ENCODE assay signal across 33 mouse cellular contexts in genomic region chr6:129381736-129382135, GRCm38 (mm10). TPM values are rescaled to one million over a fixed set of nuclear protein-coding genes. Genes with fewer than 3 reads are reported as not detected.
DNase-seq lines count a peak whose midpoint lies in the region; ATAC-seq and TF ChIP-seq lines count a peak whose summit lies in the region.
"Had no signal": no experiment of that assay in that cellular context is flagged by ENCODE, and none has a peak within 500 bp of the region (broad histone marks: within the 10 kb centered on the region; RNA-seq: fewer than 3 reads in every experiment).

No protein-coding gene starts in this region.

- H3K4me3 ChIP-seq in kidney, adult 2 months (ENCODE audit: insufficient read depth, low read depth, low read length), result no peak overlapping the region
- H3K4me3 ChIP-seq in liver, adult 2 months (ENCODE audit: insufficient read depth, low read depth, low read length), result no peak overlapping the region
- no peak overlapping the region for H3K4me3 ChIP-seq in liver, embryonic 11.5 days (ENCODE audit: low read depth, low read length)
- no peak overlapping the region for H3K4me3 ChIP-seq in intestine, embryonic 15.5 days (replicated peaks)
- H3K4me3 ChIP-seq: forebrain, embryonic 10.5 days; forebrain, embryonic 13.5 days; heart, adult 2 months; heart, embryonic 10.5 days; heart, embryonic 13.5 days; hindbrain, embryonic 12.5 days; hindbrain, embryonic 15.5 days had no signal

- ATAC-seq in liver, embryonic 11.5 days (replicated peaks; ENCODE audit: low FRiP score), result no peak
- ATAC-seq in intestine, embryonic 15.5 days, result peak; percentile 54
- ATAC-seq: forebrain, embryonic 13.5 days; forebrain, embryonic 16.5 days; Patski had no signal

- no peaks in the 10 kb centered on the region for H3K9me3 ChIP-seq in liver, embryonic 11.5 days (ENCODE audit: control insufficient read depth, low read length)
- H3K9me3 ChIP-seq in intestine, embryonic 15.5 days, result no peaks in the 10 kb centered on the region
- H3K9me3 ChIP-seq: forebrain, embryonic 10.5 days; forebrain, embryonic 13.5 days; G1E; heart, embryonic 10.5 days; heart, embryonic 13.5 days; hindbrain, embryonic 12.5 days; hindbrain, embryonic 15.5 days had no signal

- peak; percentile 26 for DNase-seq in kidney, adult 2 months
- DNase-seq in kidney, postnatal 14 days, result no peak
- DNase-seq in liver, adult 2 months (ENCODE audit: extremely low read depth, low read depth, low spot score), result peak; percentile 67
- no peak for DNase-seq in liver, embryonic 11.5 days (ENCODE audit: low spot score)
- no peak for DNase-seq in heart, postnatal 4 days
- DNase-seq: adrenal gland, postnatal 10 days; adrenal gland, postnatal 36 days; B cell, adult 2 months; cerebellum, adult 18-20 months; cerebellum, adult 9-10 months; cerebellum, postnatal 14 days; gastrocnemius, postnatal 10 days; gastrocnemius, postnatal 36 days; heart, adult 2 months; heart, postnatal 14 days had no signal

- H3K27ac ChIP-seq in kidney, adult 2 months (ENCODE audit: insufficient read depth, low read depth, low read length), result no peak overlapping the region; the same call in 1 of the 2 replicates
- no peak overlapping the region for H3K27ac ChIP-seq in liver, adult 2 months (replicated peaks; ENCODE audit: insufficient read depth, low read depth, low read length)
- H3K27ac ChIP-seq in liver, embryonic 11.5 days (ENCODE audit: low read depth, low read length), result no peak overlapping the region
- H3K27ac ChIP-seq in intestine, embryonic 15.5 days, result no peak overlapping the region
- H3K27ac ChIP-seq: forebrain, embryonic 10.5 days; forebrain, embryonic 13.5 days; heart, adult 2 months; heart, embryonic 10.5 days; heart, embryonic 13.5 days; hindbrain, embryonic 12.5 days; hindbrain, embryonic 15.5 days had no signal

- no peak overlapping the region for H3K4me2 ChIP-seq in liver, embryonic 11.5 days
- no peak overlapping the region for H3K4me2 ChIP-seq in intestine, embryonic 15.5 days (replicated peaks)
- H3K4me2 ChIP-seq: forebrain, embryonic 13.5 days; heart, embryonic 13.5 days; hindbrain, embryonic 12.5 days; hindbrain, embryonic 15.5 days had no signal

- TF ChIP-seq POLR2A in kidney, adult 2 months (IDR thresholded peaks at IDR 0.05; ENCODE audit: low read depth, low read length), result no peak
- TF ChIP-seq POLR2A in liver, adult 2 months (IDR thresholded peaks at IDR 0.05; ENCODE audit: extremely low read depth, insufficient read depth, low read length), result no peak

- 37% methylated on average over 1 of the region's 1 CpGs for WGBS in kidney, adult 2 months
- WGBS in liver, adult 2 months, result 19% methylated on average over 1 of the region's 1 CpGs
- 56% methylated on average over 1 of the region's 1 CpGs for WGBS in liver, embryonic 11.5 days
- 40% methylated on average over 1 of the region's 1 CpGs for WGBS in intestine, embryonic 15.5 days

- TF ChIP-seq CTCF in kidney, adult 2 months (conservative IDR thresholded peaks at IDR 0.05; ENCODE audit: insufficient read depth, insufficient read length, low read depth, low read length), result no peak
- no peak for TF ChIP-seq CTCF in liver, adult 2 months (IDR thresholded peaks at IDR 0.05; ENCODE audit: low read depth, low read length)

- no peaks in the 10 kb centered on the region for H3K27me3 ChIP-seq in kidney, adult 2 months (replicated peaks; ENCODE audit: control insufficient read depth, insufficient read depth, low read length)
- no peaks in the 10 kb centered on the region for H3K27me3 ChIP-seq in liver, adult 2 months (ENCODE audit: control insufficient read depth, insufficient read depth, low read length)
- no peaks in the 10 kb centered on the region for H3K27me3 ChIP-seq in liver, embryonic 11.5 days (replicated peaks; ENCODE audit: control insufficient read depth, insufficient read depth, low read length)
- H3K27me3 ChIP-seq in intestine, embryonic 15.5 days (replicated peaks), result no peaks in the 10 kb centered on the region
- H3K27me3 ChIP-seq: CH12.LX; forebrain, embryonic 13.5 days; heart, embryonic 13.5 days; hindbrain, embryonic 12.5 days; hindbrain, embryonic 15.5 days had no signal

- H3K9ac ChIP-seq in liver, adult 2 months (ENCODE audit: low read depth, low read length), result no peak overlapping the region
- H3K9ac ChIP-seq in liver, embryonic 11.5 days (ENCODE audit: low read depth, low read length), result no peak overlapping the region
- no peak overlapping the region for H3K9ac ChIP-seq in intestine, embryonic 15.5 days
- H3K9ac ChIP-seq: forebrain, embryonic 13.5 days; heart, embryonic 13.5 days; hindbrain, embryonic 12.5 days; hindbrain, embryonic 15.5 days had no signal

- H3K36me3 ChIP-seq in kidney, adult 2 months (ENCODE audit: control insufficient read depth, insufficient read depth, low read length), result no peaks in the 10 kb centered on the region
- H3K36me3 ChIP-seq in liver, adult 2 months (ENCODE audit: control insufficient read depth, insufficient read depth, low read length), result no peaks in the 10 kb centered on the region
- no peaks in the 10 kb centered on the region for H3K36me3 ChIP-seq in liver, embryonic 11.5 days (ENCODE audit: control insufficient read depth, insufficient read depth, low read length)
- H3K36me3 ChIP-seq in intestine, embryonic 15.5 days, result no peaks in the 10 kb centered on the region
- H3K36me3 ChIP-seq: forebrain, embryonic 10.5 days; G1E; heart, embryonic 10.5 days; heart, embryonic 13.5 days; hindbrain, embryonic 12.5 days; hindbrain, embryonic 15.5 days had no signal

- peaks cover 4% of the 10 kb centered on the region; the same call in 1 of the 2 replicates for H3K4me1 ChIP-seq in kidney, adult 2 months (ENCODE audit: control insufficient read depth, insufficient read depth, low read length)
- H3K4me1 ChIP-seq in liver, adult 2 months (ENCODE audit: control insufficient read depth, insufficient read depth, low read length), result peaks cover 5% of the 10 kb centered on the region; the same call in 1 of the 2 replicates
- H3K4me1 ChIP-seq in liver, embryonic 11.5 days (replicated peaks; ENCODE audit: control insufficient read depth, insufficient read depth, low read length), result no peaks in the 10 kb centered on the region
- H3K4me1 ChIP-seq in intestine, embryonic 15.5 days (replicated peaks), result no peaks in the 10 kb centered on the region
- H3K4me1 ChIP-seq: forebrain, embryonic 13.5 days; hindbrain, embryonic 12.5 days; hindbrain, embryonic 15.5 days had no signal

- no peaks in the 10 kb centered on the region for H3K79me2 ChIP-seq in liver, adult 2 months (ENCODE audit: control insufficient read depth, insufficient read depth, low read length)

RNA-seq across cellular contexts. Expression of gene Clec12b, which starts 3.9 kb away (rescaled TPM):
- polyA plus RNA-seq in kidney, adult 2 months (2012; rRNA removed), result 0.06 and 0.12 TPM in 2 replicates
- total RNA-seq in liver, adult 2 months (2014; rRNA removed), result not detected in 2 replicates
- not detected in 2 replicates for polyA plus RNA-seq in liver, adult 2 months (2012; rRNA removed)
- polyA plus RNA-seq in liver, embryonic 11.5 days (2014; fragmentation: Nextera tagmentation; extraction: Ambion mirVana), result not detected in 2 replicates
- polyA plus RNA-seq in intestine, embryonic 15.5 days (2015; fragmentation: Nextera tagmentation; extraction: Ambion mirVana), result not detected in 2 replicates
- total RNA-seq in heart, postnatal 4 days (2021), result under 1 TPM in 1 of 2 experiments, not detected in 1; 0.18 TPM
- total RNA-seq: adrenal gland, postnatal 10 days; adrenal gland, postnatal 36 days; CH12.LX; gastrocnemius, adult 18-20 months; gastrocnemius, postnatal 10 days; gastrocnemius, postnatal 36 days; granulocyte monocyte progenitor cell, adult 5-6 weeks; hematopoietic stem cell, adult 5-6 weeks had no signal
- polyA plus RNA-seq: embryonic facial prominence, embryonic 11.5 days; forebrain, embryonic 10.5 days; forebrain, embryonic 16.5 days; G1E; hindbrain, embryonic 12.5 days; Patski had no signal

RNA-seq across cellular contexts. Expression of gene Clec1b, which starts 15.4 kb away (rescaled TPM):
- polyA plus RNA-seq in kidney, adult 2 months (2012; rRNA removed), result 0.24 and 0.41 TPM in 2 replicates
- 23.2 and 24.2 TPM in 2 replicates for total RNA-seq in liver, adult 2 months (2014; rRNA removed)
- 1.7 and 3.7 TPM in 2 replicates for polyA plus RNA-seq in liver, adult 2 months (2012; rRNA removed)
- 39.2 and 39.8 TPM in 2 replicates for polyA plus RNA-seq in liver, embryonic 11.5 days (2014; fragmentation: Nextera tagmentation; extraction: Ambion mirVana)
- polyA plus RNA-seq in intestine, embryonic 15.5 days (2015; fragmentation: Nextera tagmentation; extraction: Ambion mirVana), result 1.2 and 1.3 TPM in 2 replicates
- total RNA-seq in heart, postnatal 4 days (2021), result under 1 TPM; 0.60 to 0.65 TPM
- total RNA-seq: CH12.LX; gastrocnemius, adult 18-20 months; gastrocnemius, postnatal 36 days had no signal
- polyA plus RNA-seq: G1E, Patski had no signal

RNA-seq across cellular contexts. Expression of gene Clec9a, which starts 26.9 kb away (rescaled TPM):
- 0.42 and 0.86 TPM in 2 replicates for polyA plus RNA-seq in kidney, adult 2 months (2012; rRNA removed)
- 2.8 and 2.9 TPM in 2 replicates for total RNA-seq in liver, adult 2 months (2014; rRNA removed)
- 0.44 and 0.86 TPM in 2 replicates for polyA plus RNA-seq in liver, adult 2 months (2012; rRNA removed)
- 0.56 and 0.67 TPM in 2 replicates for polyA plus RNA-seq in liver, embryonic 11.5 days (2014; fragmentation: Nextera tagmentation; extraction: Ambion mirVana)
- polyA plus RNA-seq in intestine, embryonic 15.5 days (2015; fragmentation: Nextera tagmentation; extraction: Ambion mirVana), result 0.13 and 0.20 TPM in 2 replicates
- total RNA-seq in heart, postnatal 4 days (2021), result not detected
- total RNA-seq: CH12.LX; gastrocnemius, adult 18-20 months; gastrocnemius, postnatal 10 days; gastrocnemius, postnatal 36 days; granulocyte monocyte progenitor cell, adult 5-6 weeks had no signal
- polyA plus RNA-seq: G1E, Patski had no signal

RNA-seq across cellular contexts. Expression of gene Clec12a, which starts 39.2 kb away (rescaled TPM):
- 0.34 and 0.63 TPM in 2 replicates for polyA plus RNA-seq in kidney, adult 2 months (2012; rRNA removed)
- total RNA-seq in liver, adult 2 months (2014; rRNA removed), result 5.3 and 6.5 TPM in 2 replicates
- 0.86 and 1.2 TPM in 2 replicates for polyA plus RNA-seq in liver, adult 2 months (2012; rRNA removed)
- 1.7 and 2.7 TPM in 2 replicates for polyA plus RNA-seq in liver, embryonic 11.5 days (2014; fragmentation: Nextera tagmentation; extraction: Ambion mirVana)
- polyA plus RNA-seq in intestine, embryonic 15.5 days (2015; fragmentation: Nextera tagmentation; extraction: Ambion mirVana), result 0.80 and 0.87 TPM in 2 replicates
- under 1 TPM; 0.26 to 0.45 TPM for total RNA-seq in heart, postnatal 4 days (2021)
- polyA plus RNA-seq: G1E had no signal

RNA-seq across cellular contexts. Expression of gene 4922502D21Rik, which starts 50.1 kb away (rescaled TPM):
- polyA plus RNA-seq in kidney, adult 2 months (2012; rRNA removed), result 0.09 and 0.12 TPM in 2 replicates
- not detected in 2 replicates for total RNA-seq in liver, adult 2 months (2014; rRNA removed)
- not detected in 2 replicates for polyA plus RNA-seq in liver, adult 2 months (2012; rRNA removed)
- not detected in 2 replicates for polyA plus RNA-seq in liver, embryonic 11.5 days (2014; fragmentation: Nextera tagmentation; extraction: Ambion mirVana)
- polyA plus RNA-seq in intestine, embryonic 15.5 days (2015; fragmentation: Nextera tagmentation; extraction: Ambion mirVana), result not detected in 2 replicates
- not detected for total RNA-seq in heart, postnatal 4 days (2021)
- total RNA-seq: adrenal gland, adult 18-20 months; adrenal gland, postnatal 10 days; adrenal gland, postnatal 36 days; G1E; gastrocnemius, adult 18-20 months; gastrocnemius, postnatal 10 days; gastrocnemius, postnatal 36 days; granulocyte monocyte progenitor cell, adult 5-6 weeks; heart, adult 2 months; heart, postnatal 14 days; hematopoietic stem cell, adult 5-6 weeks had no signal
- polyA plus RNA-seq: embryonic facial prominence, embryonic 11.5 days; embryonic facial prominence, embryonic 14.5 days; forebrain, embryonic 10.5 days; forebrain, embryonic 13.5 days; forebrain, embryonic 16.5 days; G1E; heart, embryonic 10.5 days; heart, embryonic 13.5 days; heart, embryonic 16.5 days; hindbrain, embryonic 12.5 days; hindbrain, embryonic 15.5 days; Patski had no signal

Comparison
In these comparisons a context has a peak if more than half of its experiments do, and no peak if none do; other contexts are left out.
1. DNase-seq: peak in kidney, adult 2 months (single experiment) and liver, adult 2 months (single experiment); none in kidney, postnatal 14 days (single experiment), liver, embryonic 11.5 days (single experiment) and heart, postnatal 4 days (single experiment).